Mouse (Mus musculus) kidney, adult 18-20 months (tissue): ENCODE data around the gene Capns1.
"Not testable (repeated sequence)": the region's sequence is repeated elsewhere in the genome, so short reads cannot be mapped to it uniquely, and the experiment has no call there.

Experiments used
- DNase-seq: peaks from one replicate; pipeline ENCODE4 v3.0.0; 2021

The Capns1 gene

DNA sequence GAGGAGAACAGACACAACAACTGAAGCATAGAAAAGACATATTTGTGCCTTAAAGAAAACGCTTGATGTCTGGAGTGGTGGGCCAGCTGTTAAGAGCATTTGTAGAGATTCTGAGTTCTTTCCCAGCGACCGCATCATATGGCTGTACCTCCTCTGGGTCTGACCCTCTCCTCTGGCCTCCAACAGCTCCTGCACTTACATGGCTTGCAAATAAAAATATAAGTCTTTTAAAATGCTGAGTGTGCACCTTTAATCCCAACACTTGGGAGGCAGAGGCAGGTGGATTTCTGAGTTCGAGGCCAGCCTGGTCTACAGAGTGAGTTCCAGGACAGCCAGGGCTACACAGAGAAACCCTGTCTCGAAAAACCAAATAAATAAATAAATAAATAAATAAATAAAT lies 2.0 kb upstream of the Capns1 start:
- DNase-seq: not testable (repeated sequence)

GRCm38 (mm10) chr7:30200200-30200599 lies 1.6 kb upstream of the Capns1 start:
- DNase-seq: no peak

- DNase-seq: no peak
These were observed 1.0 kb upstream of the Capns1 start for GRCm38 (mm10) chr7:30199498-30200139.

DNA sequence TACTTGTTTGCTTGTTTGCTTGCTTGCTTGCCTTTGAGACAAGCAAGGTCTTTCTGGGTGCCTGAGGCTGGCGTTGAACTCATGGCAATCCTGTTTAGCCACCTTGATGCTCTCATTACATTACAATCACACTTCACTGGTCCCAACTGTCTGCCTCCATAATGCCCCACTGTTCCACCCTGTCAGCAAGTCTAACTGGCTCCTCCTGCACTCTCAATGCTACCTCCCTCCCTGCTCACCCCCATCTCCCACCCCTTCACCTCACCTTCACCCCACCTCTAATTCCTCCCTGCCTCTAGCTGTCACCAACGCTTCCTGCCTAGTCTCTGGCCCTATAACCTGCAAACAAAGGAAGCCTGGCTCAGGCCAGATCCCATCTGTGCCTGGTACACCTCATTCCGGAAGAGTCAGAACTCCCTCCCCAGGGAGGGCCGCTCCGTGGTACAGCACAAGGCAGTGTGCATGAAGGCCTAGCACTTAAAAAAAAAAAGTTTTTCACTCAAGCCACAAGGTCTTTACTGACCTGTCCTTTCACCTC lies 950 bp downstream of the Capns1 start:
- DNase-seq: no peak

GRCm38 (mm10) chr7:30196171-30196570 lies 2.4 kb downstream of the Capns1 start:
- DNase-seq: no peak

DNA sequence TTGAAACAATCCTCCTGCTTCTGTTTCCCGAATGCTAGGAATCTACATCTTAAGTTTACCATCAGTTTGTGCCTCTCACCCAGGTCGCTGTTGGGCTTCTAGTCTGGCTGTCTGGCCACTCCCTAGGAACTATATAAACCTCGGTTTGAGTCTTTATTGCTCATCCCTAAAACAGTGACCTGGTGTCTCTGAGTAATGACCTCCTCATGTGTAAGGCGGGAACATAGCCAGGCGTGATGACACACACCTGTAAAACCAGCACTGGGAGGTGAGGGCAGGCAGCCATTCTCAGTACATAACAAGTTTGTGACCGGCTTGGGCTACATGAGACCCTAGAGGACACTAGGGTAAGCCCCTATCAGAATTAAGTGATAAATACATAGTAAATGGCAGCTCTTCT lies 3.1 kb downstream of the Capns1 start:
- DNase-seq: no peak

- DNase-seq: peak; percentile 92
These were observed 3.7 kb downstream of the Capns1 start for GRCm38 (mm10) chr7:30194884-30195283.

DNA sequence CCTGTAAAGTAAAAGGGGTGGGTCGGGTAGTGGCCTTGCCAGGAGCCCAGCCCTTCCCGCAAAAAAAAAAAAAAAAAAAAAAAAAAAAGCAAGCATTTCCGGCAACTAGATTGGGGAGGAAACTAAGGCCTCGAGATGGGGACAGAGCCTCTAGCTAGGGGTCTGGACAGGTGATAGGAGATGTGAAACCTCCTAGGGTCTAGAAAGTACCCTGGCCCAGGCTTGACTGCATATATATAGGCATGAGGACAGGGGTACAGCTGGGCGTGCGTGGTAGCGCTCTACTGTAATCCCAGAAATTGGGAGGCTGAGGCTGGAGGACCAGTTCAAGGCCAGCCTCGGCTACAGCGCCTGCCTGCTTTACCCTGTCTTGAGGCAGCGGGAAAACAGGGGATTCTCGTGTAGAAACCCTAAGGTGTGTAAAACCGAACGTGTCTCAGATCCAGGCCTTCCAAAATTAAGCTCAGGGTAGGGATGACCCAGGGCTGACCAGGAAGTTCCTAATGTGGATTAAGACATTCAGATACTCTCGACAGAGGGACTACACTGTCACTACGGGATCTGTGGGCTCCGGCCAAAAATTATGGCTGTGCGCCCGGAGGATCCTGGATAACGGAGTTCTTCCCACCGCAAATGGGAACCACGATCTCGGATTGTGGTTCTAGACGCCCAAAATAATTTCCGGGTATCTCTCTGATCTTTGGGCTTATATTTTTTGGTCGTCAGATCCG lies 4.3 kb downstream of the Capns1 start:
- peak; percentile 53 for DNase-seq

DNA sequence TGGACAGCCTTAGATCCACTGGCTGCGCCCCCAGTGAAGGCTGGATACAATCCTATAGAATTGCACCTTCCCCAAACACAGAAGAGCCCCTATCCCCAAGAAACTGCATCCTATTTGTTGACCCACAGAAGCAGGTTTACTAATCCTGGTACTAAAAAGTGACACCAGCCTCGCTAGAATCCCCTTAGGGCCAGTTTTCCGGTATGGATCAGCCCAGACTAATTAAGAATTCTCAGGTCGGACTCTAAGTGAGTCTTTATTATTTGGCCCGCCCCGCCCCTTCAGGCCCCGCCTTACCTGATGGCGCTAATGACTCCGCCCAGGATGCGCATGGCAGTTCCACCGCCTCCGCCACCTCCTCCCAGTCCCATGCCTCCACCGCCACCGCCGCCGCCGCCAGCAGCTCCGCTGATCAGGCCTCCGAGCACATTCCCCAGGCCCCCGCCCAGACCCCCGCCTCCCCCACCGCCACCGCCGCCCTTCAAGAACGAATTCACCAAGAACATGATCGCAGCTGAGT lies 5.0 kb downstream of the Capns1 start:
- DNase-seq: peak; percentile 89

- no peak for DNase-seq
These were observed 5.6 kb downstream of the Capns1 start for GRCm38 (mm10) chr7:30193013-30193412.

DNA sequence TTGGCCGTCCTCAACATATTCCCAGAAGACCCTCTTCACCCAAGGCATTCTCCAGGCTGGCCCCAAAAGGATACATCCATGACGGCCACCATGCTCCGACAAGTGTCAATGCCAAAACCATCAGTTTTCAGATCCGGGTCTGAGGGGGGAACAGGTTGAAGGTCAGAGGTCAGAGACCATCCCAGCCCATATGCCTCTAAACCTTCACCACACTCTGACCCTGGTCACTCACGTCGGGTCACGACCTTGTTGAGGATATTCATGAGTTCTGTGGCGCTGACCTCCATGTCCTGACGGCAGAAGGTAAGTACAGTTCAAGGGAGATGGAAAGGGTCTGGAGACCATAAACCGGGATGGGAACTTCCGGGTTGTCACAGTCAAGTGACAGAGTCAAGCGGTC lies 6.5 kb downstream of the Capns1 start:
- no peak for DNase-seq

- DNase-seq: no peak
These were observed 9.5 kb downstream of the Capns1 start for GRCm38 (mm10) chr7:30189116-30189491.

GRCm38 (mm10) chr7:30188344-30189115 lies 10.1 kb downstream of the Capns1 start:
- no peak for DNase-seq

GRCm38 (mm10) chr7:30184641-30185348 lies 13.8 kb downstream of the Capns1 start:
- no peak for DNase-seq

DNA sequence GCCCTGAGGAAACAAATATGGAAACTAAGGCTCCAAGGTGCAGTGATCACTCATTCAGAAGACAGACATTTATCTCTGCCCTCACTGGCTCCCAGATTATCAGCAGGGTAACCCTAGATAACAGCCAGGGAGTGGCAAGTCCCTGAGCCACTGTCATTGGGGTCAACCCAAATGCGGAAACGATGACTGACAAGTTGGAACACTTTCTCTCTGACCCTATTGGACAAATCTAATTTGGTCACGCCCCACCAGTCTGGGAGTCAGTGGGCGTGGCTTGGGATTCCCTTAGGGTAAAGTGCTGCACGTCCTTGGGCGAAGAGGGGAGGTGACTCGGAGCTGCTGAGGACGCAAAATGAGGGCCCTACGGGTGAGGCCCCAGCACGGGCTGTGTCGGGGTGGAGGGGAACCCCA lies 14.7 kb downstream of the Capns1 start, which contains the start of gene Cox7a1:
Gene Cox7a1, plus strand, starts transcription at position 266 of the 411 bp plus-strand sequence.
- DNase-seq: peak; percentile 89

- DNase-seq: not testable (repeated sequence)
These were observed 15.4 kb downstream of the Capns1 start for GRCm38 (mm10) chr7:30183189-30183588.

DNA sequence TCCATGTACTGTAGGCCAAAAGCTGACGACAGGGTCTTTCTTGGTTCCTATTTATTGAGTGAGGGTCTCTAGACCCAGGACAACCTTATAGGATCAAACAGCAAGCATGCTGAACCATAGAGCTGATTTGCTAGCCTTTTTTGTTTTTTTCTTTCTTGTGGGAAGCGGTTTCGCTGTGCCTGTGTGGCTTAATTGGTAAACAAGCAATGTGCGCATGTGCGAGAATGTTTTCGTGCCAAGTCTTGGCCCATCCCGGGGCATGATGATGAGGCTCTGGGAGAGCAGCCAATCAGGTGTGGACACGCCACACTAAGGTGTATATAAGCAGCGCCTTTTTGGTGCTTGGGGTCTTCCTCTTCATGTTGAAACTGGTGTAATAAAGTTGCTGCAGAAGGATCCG lies 16.7 kb downstream of the Capns1 start:
- not testable (repeated sequence) for DNase-seq

DNA sequence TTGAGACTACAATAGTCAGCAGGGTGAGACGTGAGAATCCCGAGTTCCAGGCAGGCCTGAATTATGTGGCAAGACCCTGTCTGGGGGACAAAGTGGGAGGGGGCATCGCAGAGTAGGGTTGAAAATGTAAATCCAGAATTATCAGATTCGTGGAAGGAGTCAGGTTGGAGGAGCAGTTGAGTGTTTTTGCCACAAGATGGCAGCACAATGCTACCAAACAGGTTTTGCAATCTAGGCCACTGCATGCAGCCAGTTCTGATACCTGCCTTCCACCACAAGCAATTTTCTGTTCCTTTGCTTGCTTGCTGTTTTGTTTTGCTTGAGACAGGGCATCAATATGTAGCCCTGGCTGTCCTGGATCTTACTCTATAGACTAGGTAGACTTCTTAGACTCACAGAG lies 17.3 kb downstream of the Capns1 start:
- DNase-seq: peak; percentile 77

- DNase-seq: no peak
These were observed 20.4 kb downstream of the Capns1 start for GRCm38 (mm10) chr7:30178256-30178655.

- no peak for DNase-seq
These were observed 22.1 kb downstream of the Capns1 start for GRCm38 (mm10) chr7:30176474-30176873.

GRCm38 (mm10) chr7:30170283-30170951 lies 28.2 kb downstream of the Capns1 start:
- DNase-seq: no peak
